Mouse (Mus musculus) liver, postnatal 0 days (tissue): Measurements from ENCODE around the gene Gm20388. TPM values are rescaled to one million over a fixed set of nuclear protein-coding genes. Genes with fewer than 3 reads are reported as not detected.

Source experiments
- ATAC-seq: fragments of 200-750 bp; cut with Nextera tagmentation; 2 replicates; pipeline ENCODE4 v1.8.0; 2017; ENCODE audit warnings: mild to moderate bottlenecking, moderate library complexity
- DNase-seq: peaks from one replicate; pipeline ENCODE4 v3.0.0-alpha.2; 2016
- H3K27ac ChIP-seq: fragments of 300-500 bp; sonication (generic); 2 replicates; pipeline ENCODE4 v1.5.1; 2014; ENCODE audit warnings: antibody characterized with exemption, moderate library complexity, mild to moderate bottlenecking, low read depth
- H3K27me3 ChIP-seq: fragments of 300-500 bp; sonication (generic); 2 replicates; pipeline ENCODE4 v1.6.1; 2014; ENCODE audit warnings: low read length, control low read depth, mixed read lengths; ENCODE audit not compliant: insufficient read depth
- H3K36me3 ChIP-seq: fragments of 300-500 bp; sonication (generic); replicated peaks from 2 replicates; pipeline ENCODE4 v1.6.1; 2014; ENCODE audit warnings: mild to moderate bottlenecking, control low read depth, low read length, moderate library complexity, mixed read lengths; ENCODE audit not compliant: insufficient read depth
- H3K4me1 ChIP-seq: fragments of 300-500 bp; sonication (generic); 2 replicates; pipeline ENCODE4 v1.6.1; 2014; ENCODE audit warnings: antibody characterized with exemption, mild to moderate bottlenecking, control low read depth; ENCODE audit not compliant: insufficient read depth
- H3K4me2 ChIP-seq: fragments of 300-500 bp; sonication (generic); 2 replicates; pipeline ENCODE4 v1.6.1; 2014; ENCODE audit warnings: low read depth, mild to moderate bottlenecking, low read length, moderate library complexity, mixed read lengths
- H3K4me3 ChIP-seq: fragments of 300-500 bp; sonication (generic); 2 replicates; pipeline ENCODE4 v1.5.1; 2014; ENCODE audit warnings: low read depth, low read length
- H3K9ac ChIP-seq: fragments of 300-500 bp; sonication (generic); replicated peaks from 2 replicates; pipeline ENCODE4 v1.6.1; 2014; ENCODE audit warnings: mild to moderate bottlenecking, moderate library complexity
- H3K9me3 ChIP-seq: fragments of 300-500 bp; sonication (generic); 2 replicates; pipeline ENCODE4 v1.6.1; 2016; ENCODE audit warnings: mild to moderate bottlenecking, control low read depth, low read length, mixed read lengths
- CTCF ChIP-seq: sonication (generic); IDR thresholded peaks from 2 replicates; pipeline ENCODE4 v1.5.1; 2016; ENCODE audit warnings: antibody characterized with exemption, low read depth
- EP300 ChIP-seq: IDR thresholded peaks from 2 replicates; pipeline ENCODE4 v1.6.1; 2016; ENCODE audit warnings: antibody characterized with exemption, low read depth, mild to moderate bottlenecking
- WGBS: fragments of 180-500 bp; shearing (Covaris S2); extraction: QIAGEN DNeasy Blood & Tissue Kit; methylation state at CpG from one replicate; pipeline ENCODE4 v1.1.7; 2014; ENCODE audit not compliant: insufficient replicate concordance; 5-methylcytosine and 5-hydroxymethylcytosine counted together
- polyA plus RNA-seq: library from polyadenylated mRNA; unstranded; fragments of >200 nt; fragmentation: Nextera tagmentation; extraction: Ambion mirVana; gene quantifications from 2 replicates; pipeline ENCODE4 v1.2.1, GENCODE M21; 2015

Gene Gm20388
- polyA plus RNA-seq, 1 experiment from 2014 or later = not detected

- TF ChIP-seq EP300 = no peak
- no peak for TF ChIP-seq CTCF
- 88% methylated on average over 6 of the region's 6 CpGs for WGBS
- DNase-seq (no peak), ATAC-seq (no peak)
- no peaks in the 10 kb centered on the region for H3K9me3 ChIP-seq
- H3K4me3 ChIP-seq = no peak overlapping the region
- H3K27me3 ChIP-seq = 0 out of 2 replicates have a peak, but pooled peaks cover 1% of the 10 kb centered on the region
- H3K36me3 ChIP-seq = no peaks in the 10 kb centered on the region
- H3K4me1 ChIP-seq = no peaks in the 10 kb centered on the region
- H3K9ac ChIP-seq = no peak overlapping the region
- H3K27ac ChIP-seq = no peak overlapping the region
- no peak overlapping the region for H3K4me2 ChIP-seq
These were observed 2127.4 kb downstream of the Gm20388 start for GRCm38 (mm10) chr8:122038076-122038475.

GRCm38 (mm10) chr8:122039452-122039851, 2128.8 kb downstream of the Gm20388 start:
- Histone ChIP-seq H3K9ac (no peak overlapping the region), H3K9me3 (no peaks in the 10 kb centered on the region), H3K4me2 (no peak overlapping the region), H3K4me3 (no peak overlapping the region), H3K36me3 (no peaks in the 10 kb centered on the region), H3K27me3 (0 out of 2 replicates have a peak, but pooled peaks cover 3% of the 10 kb centered on the region), H3K4me1 (no peaks in the 10 kb centered on the region), H3K27ac (no peak overlapping the region)
- DNase-seq (no peak), ATAC-seq (no peak)
- 47% methylated on average over 4 of the region's 4 CpGs for WGBS
- TF ChIP-seq CTCF (no peak), EP300 (no peak)

- Histone ChIP-seq H3K4me2 (no peak overlapping the region), H3K9me3 (no peaks in the 10 kb centered on the region), H3K4me3 (no peak overlapping the region), H3K27ac (no peak overlapping the region), H3K27me3 (0 out of 2 replicates have a peak, but pooled peaks cover 3% of the 10 kb centered on the region), H3K36me3 (no peaks in the 10 kb centered on the region), H3K4me1 (no peaks in the 10 kb centered on the region), H3K9ac (no peak overlapping the region)
- ATAC-seq (no peak), DNase-seq (peak; percentile 24)
- 56% methylated on average over 15 of the region's 15 CpGs for WGBS
- TF ChIP-seq EP300 = no peak
- TF ChIP-seq CTCF = peak; percentile 43
These were observed 2136.7 kb downstream of the Gm20388 start for GRCm38 (mm10) chr8:122047206-122047870.

- Histone ChIP-seq H3K4me1 (no peaks in the 10 kb centered on the region), H3K9ac (no peak overlapping the region), H3K4me2 (no peak overlapping the region), H3K36me3 (no peaks in the 10 kb centered on the region), H3K27ac (no peak overlapping the region), H3K4me3 (no peak overlapping the region), H3K27me3 (no peaks in the 10 kb centered on the region), H3K9me3 (no peaks in the 10 kb centered on the region)
- 77% methylated on average over 4 of the region's 4 CpGs for whole genome bisulfite sequencing
- ATAC-seq (no peak), DNase-seq (no peak)
- TF ChIP-seq CTCF (no peak), EP300 (no peak)
These were observed 2138.6 kb downstream of the Gm20388 start for GRCm38 (mm10) chr8:122049266-122049665.

GRCm38 (mm10) chr8:122049923-122050322, 2139.3 kb downstream of the Gm20388 start:
- Histone ChIP-seq H3K4me2 (no peak overlapping the region), H3K4me1 (no peaks in the 10 kb centered on the region), H3K27me3 (no peaks in the 10 kb centered on the region), H3K36me3 (no peaks in the 10 kb centered on the region), H3K27ac (no peak overlapping the region), H3K9me3 (no peaks in the 10 kb centered on the region), H3K9ac (no peak overlapping the region), H3K4me3 (no peak overlapping the region)
- DNase-seq (no peak), ATAC-seq (no peak)
- 75% methylated on average over 2 of the region's 2 CpGs for whole genome bisulfite sequencing
- TF ChIP-seq CTCF = no peak
- TF ChIP-seq EP300 = no peak

GRCm38 (mm10) chr8:122050620-122051019, 2140.0 kb downstream of the Gm20388 start:
- DNase-seq (no peak), ATAC-seq (no peak)
- 82% methylated on average over 9 of the region's 9 CpGs for WGBS
- Histone ChIP-seq H3K4me2 (no peak overlapping the region), H3K4me3 (no peak overlapping the region), H3K9me3 (no peaks in the 10 kb centered on the region), H3K9ac (no peak overlapping the region), H3K36me3 (no peaks in the 10 kb centered on the region), H3K27me3 (no peaks in the 10 kb centered on the region), H3K4me1 (no peaks in the 10 kb centered on the region), H3K27ac (no peak overlapping the region)
- no peak for TF ChIP-seq CTCF
- no peak for TF ChIP-seq EP300
